In the genomic region with DNA sequence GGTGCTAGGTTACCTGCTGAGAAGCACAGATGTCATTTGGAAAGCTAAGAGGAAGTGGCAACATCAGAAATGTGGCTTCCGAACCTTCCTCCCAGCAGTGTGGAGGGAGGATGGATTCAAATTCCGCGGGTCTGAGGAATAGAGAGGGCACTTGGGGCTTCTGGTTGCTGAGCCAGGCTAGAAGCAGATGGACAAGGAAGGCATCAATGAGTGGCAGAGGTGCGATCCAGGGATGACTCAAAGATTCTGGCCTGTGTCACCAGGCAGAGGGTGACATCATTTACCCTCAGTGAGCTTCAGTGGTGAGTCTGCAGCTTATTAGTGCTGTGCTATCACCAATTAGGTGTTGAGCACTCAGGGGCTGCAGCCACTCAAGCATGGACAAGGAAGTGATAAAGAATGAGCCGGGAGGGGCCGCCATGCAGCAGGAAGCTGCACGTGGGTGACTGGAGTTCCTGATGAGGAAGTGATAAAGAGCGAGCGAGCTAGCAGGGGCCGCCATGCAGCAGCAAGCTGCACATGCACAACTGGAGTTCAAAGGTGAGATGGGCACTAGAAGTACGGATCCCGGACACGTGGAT, we compare ENCODE assay signal across 8 mouse cellular contexts. TPM values are rescaled to one million over a fixed set of nuclear protein-coding genes. Genes with fewer than 3 reads are reported as not detected.
DNase-seq lines count a peak whose midpoint lies in the region; ATAC-seq and TF ChIP-seq lines count a peak whose summit lies in the region.

No protein-coding gene starts in this region.

- no peak for TF ChIP-seq CTCF in bone marrow macrophage, adult 2 months (IDR thresholded peaks at IDR 0.05; ENCODE audit: low read depth, low read length)
- no peak for TF ChIP-seq CTCF in spleen, adult 2 months (IDR thresholded peaks at IDR 0.05; ENCODE audit: extremely low read depth, insufficient read depth, insufficient read length, insufficient replicate concordance)

- H3K9ac ChIP-seq in heart, embryonic 14.5 days (ENCODE audit: low read length): no peak overlapping the region
- no peak overlapping the region for H3K9ac ChIP-seq in intestine, embryonic 16.5 days (ENCODE audit: low read depth, low read length)

- WGBS in heart, embryonic 14.5 days: 20% methylated on average over 13 of the region's 13 CpGs
- WGBS in intestine, embryonic 16.5 days: 51% methylated on average over 13 of the region's 13 CpGs
- WGBS in spleen, adult 2 months: 12% methylated on average over 13 of the region's 13 CpGs

- H3K27me3 ChIP-seq in heart, embryonic 14.5 days (ENCODE audit: control insufficient read depth, insufficient read depth, low read length): no peaks in the 10 kb centered on the region
- H3K27me3 ChIP-seq in intestine, embryonic 16.5 days (replicated peaks; ENCODE audit: control insufficient read depth, insufficient read depth, low read length): no peaks in the 10 kb centered on the region
- H3K27me3 ChIP-seq in spleen, adult 2 months (ENCODE audit: control insufficient read depth, insufficient read depth, low read length): no peaks in the 10 kb centered on the region

- H3K36me3 ChIP-seq in heart, embryonic 14.5 days (ENCODE audit: control insufficient read depth, insufficient read depth, low read length): no peaks in the 10 kb centered on the region
- H3K36me3 ChIP-seq in intestine, embryonic 16.5 days (ENCODE audit: control insufficient read depth, insufficient read depth, low read length): no peaks in the 10 kb centered on the region
- H3K36me3 ChIP-seq in spleen, adult 2 months (ENCODE audit: control insufficient read depth, insufficient read depth, low read length): no peaks in the 10 kb centered on the region

- no peak overlapping the region for H3K4me3 ChIP-seq in heart, embryonic 14.5 days (ENCODE audit: control insufficient read depth in 1 of 2, insufficient read depth in 1 of 2, low read depth in 1 of 2, low read length in 2 of 2)
- peak overlapping the region; percentile 47 for H3K4me3 ChIP-seq in bone marrow macrophage, adult 2 months (ENCODE audit: insufficient read depth, low read length)
- H3K4me3 ChIP-seq in intestine, embryonic 16.5 days (ENCODE audit: low read length): no peak overlapping the region
- H3K4me3 ChIP-seq in spleen, adult 2 months (ENCODE audit: extremely low read depth, insufficient read depth, insufficient read length): peak overlapping the region; percentile 9; the same call in 1 of the 2 replicates

- H3K4me1 ChIP-seq in heart, embryonic 14.5 days (ENCODE audit: control insufficient read depth in 2 of 2, insufficient read depth in 2 of 2, low read length in 2 of 2): peaks cover 22 to 33% of the 10 kb centered on the region in 2 experiments
- H3K4me1 ChIP-seq in bone marrow macrophage, adult 2 months (ENCODE audit: control insufficient read depth, insufficient read depth, low read length): peaks cover 64% of the 10 kb centered on the region
- H3K4me1 ChIP-seq in intestine, embryonic 16.5 days (ENCODE audit: control insufficient read depth, insufficient read depth, low read length): peaks cover 28% of the 10 kb centered on the region
- H3K4me1 ChIP-seq in spleen, adult 2 months (ENCODE audit: control insufficient read depth, insufficient read depth, insufficient read length): peaks cover 54% of the 10 kb centered on the region

- no peaks in the 10 kb centered on the region for H3K9me3 ChIP-seq in heart, embryonic 14.5 days (ENCODE audit: control insufficient read depth, low read length)
- H3K9me3 ChIP-seq in intestine, embryonic 16.5 days (ENCODE audit: control insufficient read depth, low read length): no peaks in the 10 kb centered on the region

- no peak for DNase-seq in heart, postnatal 25 days (ENCODE audit: low spot score)
- peak; percentile 77 for DNase-seq in spleen, adult 2 months (ENCODE audit: low read depth in 1 of 2, low spot score in 2 of 2)
- DNase-seq in adrenal gland, postnatal 10 days: no peak
- DNase-seq in urinary bladder, postnatal 36 days (ENCODE audit: low spot score in 2 of 2): no peak

- ATAC-seq in heart, embryonic 14.5 days (ENCODE audit: insufficient number of reproducible peaks, insufficient read depth, low FRiP score, low read depth): 0 out of 2 replicates have a peak, but pooled peaks have one; percentile 28
- ATAC-seq in intestine, embryonic 16.5 days: peak; percentile 52
- no peak for ATAC-seq in frontal cortex, adult (ENCODE audit: low TSS enrichment)

- no peak overlapping the region for H3K27ac ChIP-seq in heart, embryonic 14.5 days (replicated peaks in 1 of 2; ENCODE audit: control insufficient read depth in 1 of 2, insufficient read depth in 1 of 2, low read depth in 2 of 2, low read length in 2 of 2)
- H3K27ac ChIP-seq in bone marrow macrophage, adult 2 months (ENCODE audit: insufficient read depth, low read depth, low read length): peak overlapping the region; percentile 91
- peak overlapping the region; percentile 46 for H3K27ac ChIP-seq in intestine, embryonic 16.5 days (ENCODE audit: low read length)
- H3K27ac ChIP-seq in spleen, adult 2 months (ENCODE audit: insufficient read depth, low read length): peak overlapping the region; percentile 65

- intact Hi-C loops in heart, postnatal 25 days (cut with DNase I): loop anchor here (5.0 kb wide), 1 partner anchor 219 kb away; no protein-coding TSS in a partner anchor

- peak overlapping the region; percentile 28 for H3K4me2 ChIP-seq in heart, embryonic 14.5 days (ENCODE audit: low read length)
- H3K4me2 ChIP-seq in intestine, embryonic 16.5 days (ENCODE audit: low read depth, low read length): 0 out of 2 replicates have a peak overlapping the region, but pooled peaks have one; percentile 17

- no peak for TF ChIP-seq POLR2A in bone marrow macrophage, adult 2 months (IDR thresholded peaks at IDR 0.05; ENCODE audit: borderline replicate concordance, low read depth, low read length)
- no peak for TF ChIP-seq POLR2A in spleen, adult 2 months (IDR thresholded peaks at IDR 0.05; ENCODE audit: low read depth, low read length)

RNA-seq across cellular contexts. Expression of gene Snx9, which starts 42.8 kb away (rescaled TPM):
- 28.8 and 29.6 TPM in 2 replicates for polyA plus RNA-seq in heart, embryonic 14.5 days (2014; fragmentation: Nextera tagmentation; extraction: Ambion mirVana)
- total RNA-seq in heart, postnatal 25 days (2021): 10 to 100 TPM; 30.9 to 33.2 TPM
- 77.6 and 78.7 TPM in 2 replicates for polyA plus RNA-seq in bone marrow macrophage, adult 2 months (2012; ENCODE audit: insufficient read depth, insufficient read length, missing spikeins)
- 52.6 and 61.6 TPM in 2 replicates for polyA plus RNA-seq in intestine, embryonic 16.5 days (2015; fragmentation: Nextera tagmentation; extraction: Ambion mirVana)
- polyA plus RNA-seq in spleen, adult 2 months (2012; rRNA removed): 22.1 and 26.6 TPM in 2 replicates
- total RNA-seq in adrenal gland, postnatal 10 days (2021): 10 to 100 TPM; 48.3 to 51.7 TPM

Comparison
In these comparisons a context has a peak if more than half of its experiments do, and no peak if none do; other contexts are left out.
1. H3K27ac ChIP-seq: peak in bone marrow macrophage, adult 2 months (single experiment), intestine, embryonic 16.5 days (single experiment) and spleen, adult 2 months (single experiment); none in heart, embryonic 14.5 days (0 of 2).
2. H3K4me3 ChIP-seq: peak in bone marrow macrophage, adult 2 months (single experiment) and spleen, adult 2 months (single experiment); none in heart, embryonic 14.5 days (0 of 2) and intestine, embryonic 16.5 days (single experiment).
3. DNase-seq: peak in spleen, adult 2 months (2 of 2); none in heart, postnatal 25 days (single experiment), adrenal gland, postnatal 10 days (single experiment) and urinary bladder, postnatal 36 days (0 of 2).